Mouse (Mus musculus): ENCODE measurements at regions not wholly inside any gene's neighbourhood (a gene's known extent, or its start where the extent isn't known, plus 50 kb on each side); places are given as distances from the start of the nearest gene placed in this dataset.

DNA sequence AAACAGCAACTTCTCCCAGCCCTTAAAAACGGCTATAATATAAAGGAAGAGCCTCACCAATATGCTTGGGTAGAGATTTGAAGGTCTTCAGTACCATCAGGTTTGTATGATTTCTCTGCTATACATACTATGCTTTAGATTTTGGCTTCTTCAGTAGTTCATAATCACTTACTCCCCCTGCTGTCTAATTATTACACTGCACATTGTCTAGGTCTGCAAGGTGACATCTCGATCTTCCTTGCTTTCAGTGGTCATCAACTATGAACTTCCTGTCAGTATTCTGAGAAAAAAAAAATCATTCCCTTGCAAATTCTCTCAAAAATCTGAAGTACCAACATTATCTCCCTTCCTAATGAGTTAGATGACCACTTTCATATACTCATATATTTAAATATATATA lies 225.4 kb upstream of the Galnt5 start:
- Histone ChIP-seq H3K4me1 (ENCODE audit: control insufficient read depth, insufficient read depth, insufficient read length, low read length) (no peaks in the 10 kb centered on the region), H3K4me3 (ENCODE audit: insufficient read depth, low read depth, low read length) (no peak overlapping the region), H3K27ac (replicated peaks; ENCODE audit: low read depth, low read length) (no peak overlapping the region)

DNA sequence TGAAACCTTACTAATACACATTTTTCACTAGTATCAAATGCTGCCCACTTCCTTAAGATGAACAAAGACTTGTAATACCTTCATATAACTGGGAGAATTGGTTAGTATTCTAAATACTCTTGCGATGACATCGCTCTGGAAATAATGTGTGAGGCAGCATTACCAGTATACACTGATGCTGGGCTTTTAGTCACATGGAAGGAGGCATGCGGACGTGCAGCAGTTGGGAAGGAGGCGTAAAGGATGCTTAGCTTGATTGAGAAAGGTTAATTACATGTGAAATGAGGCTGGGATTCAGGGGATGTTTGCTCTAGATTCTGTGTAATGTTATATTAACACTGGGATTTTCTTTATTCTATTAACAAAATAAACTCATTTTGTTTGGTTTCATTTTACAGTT lies 221.5 kb upstream of the Galnt5 start:
- no peak overlapping the region for H3K4me3 ChIP-seq (ENCODE audit: insufficient read depth, low read depth, low read length)
- no peak overlapping the region for H3K27ac ChIP-seq (replicated peaks; ENCODE audit: low read depth, low read length)
- no peaks in the 10 kb centered on the region for H3K4me1 ChIP-seq (ENCODE audit: control insufficient read depth, insufficient read depth, insufficient read length, low read length)

DNA sequence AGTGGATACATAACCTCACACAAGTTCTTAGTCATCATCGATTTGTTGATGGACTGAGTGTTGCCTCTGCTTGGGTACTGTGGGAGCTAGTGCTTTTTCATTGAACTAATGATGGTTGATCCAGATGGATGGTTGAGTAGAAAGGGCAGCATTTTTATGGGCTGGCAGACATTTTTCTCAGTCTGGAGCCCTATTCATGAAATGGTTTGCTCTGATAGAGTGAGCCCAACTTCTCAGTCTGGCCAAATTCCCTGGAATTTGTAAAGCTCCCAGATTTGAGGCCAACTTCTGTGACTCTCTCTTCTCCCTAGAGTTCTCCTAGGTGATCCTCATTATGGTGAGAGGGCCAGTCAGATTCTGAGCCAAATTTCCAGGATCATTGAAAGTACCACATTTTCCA lies 216.8 kb upstream of the Galnt5 start:
- Histone ChIP-seq H3K27ac (replicated peaks; ENCODE audit: low read depth, low read length) (no peak overlapping the region), H3K4me1 (ENCODE audit: control insufficient read depth, insufficient read depth, insufficient read length, low read length) (no peaks in the 10 kb centered on the region), H3K4me3 (ENCODE audit: insufficient read depth, low read depth, low read length) (no peak overlapping the region)

DNA sequence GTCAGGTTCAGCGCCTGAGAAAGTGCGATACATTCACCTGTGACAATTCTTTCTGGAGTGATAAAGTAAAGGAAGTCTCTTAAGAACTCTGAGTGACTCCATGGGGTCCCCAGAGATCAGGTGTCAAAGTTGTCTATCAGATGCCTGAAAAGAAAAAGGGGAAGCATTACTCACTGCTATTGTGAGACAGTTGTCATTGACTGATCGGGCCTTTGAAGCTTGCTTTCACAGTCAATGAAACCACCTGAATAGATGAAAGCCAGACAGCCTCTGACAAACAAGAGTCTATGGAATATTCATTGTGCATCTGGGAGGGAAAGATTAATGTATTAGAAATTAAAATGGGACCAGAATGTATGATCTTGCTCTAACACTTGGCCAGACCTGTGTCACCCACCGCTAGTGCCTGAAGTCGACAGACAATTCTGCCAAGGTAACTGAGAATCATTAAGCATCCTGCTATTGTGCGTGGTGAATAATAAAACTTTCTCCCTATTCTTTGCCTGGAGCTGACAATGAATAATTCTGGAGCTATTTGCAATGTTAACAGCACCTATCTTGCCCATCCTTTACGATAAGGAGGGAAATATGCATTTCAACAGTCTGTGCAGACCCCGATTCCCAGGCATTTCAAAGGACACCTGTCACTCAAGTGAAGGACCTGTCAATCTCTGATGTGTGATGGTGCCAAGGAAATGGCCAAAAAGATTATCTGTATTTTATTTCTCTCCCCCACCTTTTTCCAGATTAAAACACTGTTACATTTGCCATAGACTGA lies 204.0 kb upstream of the Galnt5 start:
- H3K4me1 ChIP-seq (ENCODE audit: control insufficient read depth, insufficient read depth, insufficient read length, low read length) = no peaks in the 10 kb centered on the region
- H3K27ac ChIP-seq (replicated peaks; ENCODE audit: low read depth, low read length) = no peak overlapping the region
- H3K4me3 ChIP-seq (ENCODE audit: insufficient read depth, low read depth, low read length) = no peak overlapping the region

DNA sequence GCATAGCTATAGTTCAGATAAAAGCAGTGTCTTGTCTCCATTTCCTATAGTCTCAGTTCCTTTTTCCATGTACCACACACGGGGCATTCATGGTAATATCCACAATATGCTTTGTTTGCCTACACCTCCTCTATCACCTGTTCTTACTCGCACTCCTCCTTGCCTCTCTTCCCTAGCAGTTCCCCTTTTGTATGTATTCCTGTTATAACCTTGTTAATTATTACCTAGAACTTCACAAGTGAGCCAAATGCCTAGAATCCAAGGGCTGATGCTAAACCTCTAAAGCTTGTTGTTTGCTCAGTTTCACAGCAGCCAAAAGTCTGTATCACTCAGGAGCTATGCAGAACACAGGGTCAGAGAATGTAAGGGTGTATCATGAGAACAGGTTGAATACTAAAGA lies 198.4 kb upstream of the Galnt5 start:
- Histone ChIP-seq H3K4me1 (ENCODE audit: control insufficient read depth, insufficient read depth, insufficient read length, low read length) (no peaks in the 10 kb centered on the region), H3K27ac (replicated peaks; ENCODE audit: low read depth, low read length) (no peak overlapping the region), H3K4me3 (ENCODE audit: insufficient read depth, low read depth, low read length) (no peak overlapping the region)

DNA sequence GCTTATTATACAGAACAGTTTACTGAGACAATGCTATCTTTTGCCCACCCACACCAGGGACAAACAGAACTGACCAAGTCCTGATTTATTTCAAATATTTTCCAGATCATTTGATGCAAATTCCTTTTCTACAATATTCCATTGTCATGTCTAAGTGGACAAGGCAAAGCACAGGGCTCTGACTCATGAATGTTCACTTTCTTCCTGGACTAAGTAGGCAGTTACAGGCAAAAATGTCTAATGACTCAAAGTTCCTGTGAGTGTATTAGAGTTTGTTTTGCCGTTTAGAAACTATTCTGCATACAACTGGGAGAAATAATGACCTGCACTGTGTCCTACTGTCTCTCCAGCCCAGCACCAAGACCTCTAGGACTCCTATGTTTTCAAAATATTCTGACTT lies 189.8 kb upstream of the Galnt5 start:
- no peaks in the 10 kb centered on the region for H3K4me1 ChIP-seq (ENCODE audit: control insufficient read depth, insufficient read depth, insufficient read length, low read length)
- no peak overlapping the region for H3K4me3 ChIP-seq (ENCODE audit: insufficient read depth, low read depth, low read length)

DNA sequence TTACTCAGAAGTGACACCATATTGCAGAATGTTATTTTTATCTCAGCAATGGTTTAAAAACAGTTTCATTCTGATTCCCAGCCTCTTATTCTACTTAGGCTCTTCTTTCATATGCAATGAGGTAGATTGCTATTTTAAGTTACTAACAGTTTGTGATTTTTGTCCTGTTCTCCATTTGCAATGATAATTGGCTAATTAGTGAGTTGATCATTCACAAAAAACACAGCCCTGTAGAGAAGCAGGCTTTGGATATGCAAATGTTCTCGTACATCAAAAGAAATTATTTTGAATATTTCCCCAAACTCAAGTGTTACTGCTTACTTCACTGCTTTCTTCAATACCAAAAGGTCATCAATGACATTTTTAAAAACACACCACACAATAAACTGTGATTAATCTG lies 184.7 kb upstream of the Galnt5 start:
- no peak overlapping the region for H3K27ac ChIP-seq (replicated peaks; ENCODE audit: low read depth, low read length)
- H3K4me3 ChIP-seq (ENCODE audit: insufficient read depth, low read depth, low read length) = no peak overlapping the region
- no peaks in the 10 kb centered on the region for H3K4me1 ChIP-seq (ENCODE audit: control insufficient read depth, insufficient read depth, insufficient read length, low read length)

More for the DNA sequence above, 189.8 kb upstream of the Galnt5 start:
- H3K27ac ChIP-seq (replicated peaks; ENCODE audit: low read depth, low read length) = no peak overlapping the region

DNA sequence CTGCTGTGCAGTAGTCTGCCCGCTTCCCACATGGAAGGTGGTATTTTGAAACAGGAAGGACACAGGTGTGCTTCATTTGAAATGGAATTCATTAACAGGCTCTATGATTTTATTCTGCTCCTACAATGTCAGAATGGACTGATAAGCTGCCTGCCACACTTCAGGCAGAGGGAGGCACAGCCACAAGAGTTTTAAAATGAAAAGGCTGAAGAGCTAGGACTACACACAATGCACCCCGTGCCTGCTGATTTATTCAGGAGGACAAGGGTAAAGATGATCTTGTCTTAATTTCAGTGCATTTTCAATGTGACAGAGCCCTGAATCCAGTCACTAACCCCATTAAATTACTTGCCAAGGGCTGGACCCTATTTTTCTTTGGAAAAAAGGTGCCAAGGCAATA lies 177.3 kb upstream of the Galnt5 start:
- Histone ChIP-seq H3K27ac (replicated peaks; ENCODE audit: low read depth, low read length) (no peak overlapping the region), H3K4me3 (ENCODE audit: insufficient read depth, low read depth, low read length) (no peak overlapping the region), H3K4me1 (ENCODE audit: control insufficient read depth, insufficient read depth, insufficient read length, low read length) (no peaks in the 10 kb centered on the region)

DNA sequence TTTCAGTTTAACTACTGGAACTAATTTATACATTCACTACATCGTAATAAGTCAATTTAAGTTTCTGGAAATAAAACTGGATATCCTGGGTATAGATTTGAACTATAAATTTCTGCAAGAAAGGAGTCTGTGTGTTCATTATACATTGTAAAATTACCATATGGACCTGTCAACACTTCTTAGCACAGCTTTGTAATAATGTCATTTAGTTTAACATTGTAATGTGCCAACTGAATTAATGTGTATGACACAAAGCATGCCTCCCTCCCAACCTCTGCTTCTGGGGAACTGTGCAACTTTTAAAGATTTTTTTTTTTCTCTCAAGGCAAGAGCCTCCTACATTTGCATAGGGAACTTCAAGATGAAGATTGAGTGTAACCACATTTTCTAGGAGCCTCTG lies 176.8 kb upstream of the Galnt5 start:
- H3K27ac ChIP-seq (replicated peaks; ENCODE audit: low read depth, low read length) = no peak overlapping the region
- H3K4me1 ChIP-seq (ENCODE audit: control insufficient read depth, insufficient read depth, insufficient read length, low read length) = no peaks in the 10 kb centered on the region
- H3K4me3 ChIP-seq (ENCODE audit: insufficient read depth, low read depth, low read length) = no peak overlapping the region

DNA sequence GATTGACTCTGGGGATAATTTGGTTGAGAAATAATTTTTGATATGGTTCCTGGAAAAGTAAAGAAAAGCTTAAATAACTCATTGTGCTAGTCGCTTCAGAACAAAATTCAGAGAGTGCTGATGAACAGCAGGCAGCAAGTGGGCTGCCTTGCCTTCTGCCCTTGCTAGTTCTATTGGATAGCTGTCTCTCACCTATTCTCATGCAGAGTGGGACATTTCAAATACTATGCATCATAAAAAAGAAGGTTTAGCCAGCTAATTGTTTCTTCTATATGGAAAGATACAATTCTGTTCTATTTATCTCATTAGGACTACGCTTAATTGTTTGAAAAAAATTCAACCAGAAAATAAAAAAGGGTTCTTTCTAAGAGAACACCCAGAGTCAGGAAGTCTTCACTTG lies 169.4 kb upstream of the Galnt5 start:
- Histone ChIP-seq H3K27ac (replicated peaks; ENCODE audit: low read depth, low read length) (no peak overlapping the region), H3K4me1 (ENCODE audit: control insufficient read depth, insufficient read depth, insufficient read length, low read length) (no peaks in the 10 kb centered on the region), H3K4me3 (ENCODE audit: insufficient read depth, low read depth, low read length) (no peak overlapping the region)

DNA sequence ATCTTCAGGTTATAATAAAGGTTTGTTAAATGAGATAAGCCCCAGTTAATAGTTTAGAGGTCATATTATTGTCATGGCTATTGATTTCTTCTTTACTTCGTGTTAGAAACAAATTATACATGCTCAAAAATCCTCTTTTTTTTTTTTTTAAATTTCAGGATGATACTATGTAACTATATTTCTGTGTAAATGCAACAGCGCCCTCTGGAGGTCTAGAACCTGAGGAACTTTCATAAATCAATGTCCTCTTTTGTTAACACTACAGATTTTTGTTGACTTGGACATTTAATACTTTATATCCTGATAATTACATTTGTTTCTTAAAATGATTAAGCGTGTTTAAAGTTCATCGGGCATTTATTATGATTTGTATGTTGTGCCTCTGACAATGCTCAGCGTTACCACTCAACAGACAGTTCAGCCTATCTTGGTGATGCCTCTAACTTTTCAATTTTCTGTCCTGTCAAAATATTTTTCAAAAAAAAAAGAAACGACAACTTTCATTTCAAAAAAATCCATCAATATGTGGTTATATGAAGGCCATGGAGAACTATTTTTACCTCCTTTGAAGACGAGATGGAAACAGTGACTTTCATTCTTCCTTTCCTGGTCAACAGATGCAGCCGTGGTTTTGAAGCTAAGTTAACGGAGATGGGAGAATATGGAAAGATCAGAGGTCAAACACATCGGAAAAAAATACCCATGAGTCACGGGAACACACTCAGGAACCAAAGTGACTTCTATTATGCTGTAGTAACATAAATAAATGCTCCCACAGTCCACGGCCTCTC lies 164.9 kb upstream of the Galnt5 start:
- H3K4me1 ChIP-seq (ENCODE audit: control insufficient read depth, insufficient read depth, insufficient read length, low read length) = no peaks in the 10 kb centered on the region

DNA sequence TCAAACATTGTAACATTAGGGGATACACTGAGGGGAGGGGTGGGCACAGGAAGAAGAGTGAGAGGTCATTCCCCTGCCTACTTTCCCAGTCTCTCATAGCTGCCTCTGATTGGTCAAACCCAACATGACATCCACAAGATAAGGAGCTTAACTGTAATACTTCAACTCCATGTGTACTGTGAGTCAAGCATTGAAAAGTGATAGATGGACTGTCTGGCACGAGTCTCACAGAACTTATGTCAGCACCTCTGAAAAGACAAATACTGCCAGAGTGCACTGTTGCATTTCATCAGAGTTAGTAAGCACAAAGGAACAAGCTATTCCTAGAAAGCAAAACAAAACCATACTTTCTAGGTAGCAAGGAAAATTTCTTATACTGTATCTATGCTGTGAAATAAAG lies 152.5 kb upstream of the Galnt5 start:
- Histone ChIP-seq H3K27ac (replicated peaks; ENCODE audit: low read depth, low read length) (no peak overlapping the region), H3K4me1 (ENCODE audit: control insufficient read depth, insufficient read depth, insufficient read length, low read length) (no peaks in the 10 kb centered on the region), H3K4me3 (ENCODE audit: insufficient read depth, low read depth, low read length) (no peak overlapping the region)

More for the DNA sequence above, 164.9 kb upstream of the Galnt5 start:
- no peak overlapping the region for H3K4me3 ChIP-seq (ENCODE audit: insufficient read depth, low read depth, low read length)
- H3K27ac ChIP-seq (replicated peaks; ENCODE audit: low read depth, low read length) = no peak overlapping the region

DNA sequence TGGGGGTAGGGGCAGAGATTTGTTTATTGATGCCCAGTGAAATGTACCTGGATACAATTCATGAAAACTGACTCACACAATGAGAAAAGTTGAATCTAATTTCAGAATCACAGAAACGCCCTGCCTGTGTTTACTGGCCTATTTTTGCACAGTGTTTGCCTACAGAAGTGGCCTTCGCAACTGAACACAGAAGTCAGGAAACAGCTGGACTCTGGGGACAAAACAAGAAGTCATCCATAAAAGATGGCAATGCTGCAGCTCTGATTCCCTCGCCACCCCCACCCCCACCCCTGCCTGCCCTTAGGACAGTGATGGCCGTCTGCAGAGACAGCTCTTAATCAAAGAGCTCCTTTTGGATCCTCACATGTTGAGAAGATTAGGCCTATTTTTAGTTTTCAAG lies 150.0 kb upstream of the Galnt5 start:
- Histone ChIP-seq H3K27ac (replicated peaks; ENCODE audit: low read depth, low read length) (no peak overlapping the region), H3K4me3 (ENCODE audit: insufficient read depth, low read depth, low read length) (no peak overlapping the region), H3K4me1 (ENCODE audit: control insufficient read depth, insufficient read depth, insufficient read length, low read length) (no peaks in the 10 kb centered on the region)

DNA sequence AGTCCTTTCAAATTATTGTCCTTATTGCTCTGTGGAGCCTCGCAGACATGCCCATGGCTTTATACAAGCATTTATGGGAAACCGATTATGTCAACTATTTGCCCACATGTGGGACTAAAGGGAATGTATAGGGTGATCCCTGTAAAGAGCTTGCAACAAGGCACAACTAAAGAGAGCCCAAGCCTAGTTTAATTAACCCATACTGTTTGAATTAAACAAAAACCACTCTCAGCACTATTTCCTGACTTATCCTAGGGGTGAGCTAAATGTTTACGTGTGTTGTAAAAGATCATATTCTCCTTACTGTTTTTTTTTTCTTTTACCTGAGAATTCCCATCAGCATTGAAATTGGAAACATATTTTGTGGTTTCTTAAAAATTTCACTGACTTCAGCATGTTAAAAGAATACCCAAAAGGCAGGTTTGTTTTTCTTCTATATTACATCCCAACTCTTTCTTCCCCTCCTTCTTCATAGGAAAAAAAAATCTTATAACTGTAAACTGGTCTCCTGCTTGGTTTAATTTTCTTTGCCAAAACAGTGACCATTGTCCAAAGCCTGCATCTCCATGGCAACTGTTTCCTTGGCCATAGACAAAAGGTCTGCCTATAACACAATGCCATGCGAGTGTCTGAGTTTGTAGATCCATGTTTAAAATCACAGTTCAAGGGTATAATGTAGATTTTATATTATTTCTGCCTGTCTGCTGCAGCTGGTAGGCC lies 148.2 kb upstream of the Galnt5 start:
- H3K27ac ChIP-seq (replicated peaks; ENCODE audit: low read depth, low read length) = no peak overlapping the region
- H3K4me3 ChIP-seq (ENCODE audit: insufficient read depth, low read depth, low read length) = no peak overlapping the region
- no peaks in the 10 kb centered on the region for H3K4me1 ChIP-seq (ENCODE audit: control insufficient read depth, insufficient read depth, insufficient read length, low read length)

DNA sequence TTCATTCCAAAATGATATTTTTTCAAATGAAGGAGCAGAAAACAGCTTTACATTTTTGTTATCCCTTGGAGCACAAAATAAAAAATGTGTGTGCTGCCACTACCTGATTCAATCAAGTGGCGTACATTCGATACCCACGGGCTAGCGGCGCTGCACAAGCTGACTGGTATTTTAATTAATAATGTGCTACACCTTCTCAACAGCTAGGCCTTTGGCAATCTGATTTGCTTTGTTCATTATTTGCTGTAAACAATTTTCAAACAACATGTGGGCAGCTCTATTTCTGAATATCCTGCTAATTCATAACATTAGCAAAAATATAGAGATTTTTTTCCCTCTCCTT lies 147.7 kb upstream of the Galnt5 start:
- Histone ChIP-seq H3K27ac (replicated peaks; ENCODE audit: low read depth, low read length) (no peak overlapping the region), H3K4me1 (ENCODE audit: control insufficient read depth, insufficient read depth, insufficient read length, low read length) (no peaks in the 10 kb centered on the region), H3K4me3 (ENCODE audit: insufficient read depth, low read depth, low read length) (no peak overlapping the region)
